Mouse (Mus musculus): ENCODE measurements at regions not wholly inside any gene's neighbourhood (a gene's known extent, or its start where the extent isn't known, plus 50 kb on each side); places are given as distances from the start of the nearest gene placed in this dataset.
A peak's percentile ranks its signal among the peaks of the same experiment; 100 is the strongest.

- DNase-seq (ENCODE audit: low read depth, low spot score), result no peak
These were observed 200.2 kb downstream of the Adra2a start for GRCm38 (mm10) chr19:54244176-54244575.

GRCm38 (mm10) chr19:54248256-54248936 lies 204.4 kb downstream of the Adra2a start:
- DNase-seq (ENCODE audit: low read depth, low spot score), result peak; percentile 18

GRCm38 (mm10) chr19:54252145-54252664 lies 208.3 kb downstream of the Adra2a start:
- DNase-seq (ENCODE audit: low read depth, low spot score), result no peak

- DNase-seq (ENCODE audit: low read depth, low spot score), result no peak
These were observed 213.9 kb downstream of the Adra2a start for GRCm38 (mm10) chr19:54257889-54258288.

- DNase-seq (ENCODE audit: low read depth, low spot score), result no peak
These were observed 215.2 kb downstream of the Adra2a start for GRCm38 (mm10) chr19:54259175-54259574.

GRCm38 (mm10) chr19:54277368-54277767 lies 233.4 kb downstream of the Adra2a start:
- DNase-seq (ENCODE audit: low read depth, low spot score), result no peak

- peak; percentile 1 for DNase-seq (ENCODE audit: low read depth, low spot score)
These were observed 241.5 kb downstream of the Adra2a start for GRCm38 (mm10) chr19:54285481-54285880.

GRCm38 (mm10) chr19:54297663-54298388 lies 253.9 kb downstream of the Adra2a start:
- no peak for DNase-seq (ENCODE audit: low read depth, low spot score)

- DNase-seq (ENCODE audit: low read depth, low spot score), result peak; percentile 23
These were observed 267.3 kb downstream of the Adra2a start for GRCm38 (mm10) chr19:54311289-54311688.

- DNase-seq (ENCODE audit: low read depth, low spot score), result no peak
These were observed 267.8 kb downstream of the Adra2a start for GRCm38 (mm10) chr19:54311723-54312122.

- DNase-seq (ENCODE audit: low read depth, low spot score), result no peak
These were observed 279.3 kb downstream of the Adra2a start for GRCm38 (mm10) chr19:54323276-54323675.

- no peak for DNase-seq (ENCODE audit: low read depth, low spot score)
These were observed 281.0 kb downstream of the Adra2a start for GRCm38 (mm10) chr19:54324991-54325390.

GRCm38 (mm10) chr19:54332140-54332539 lies 288.2 kb downstream of the Adra2a start:
- DNase-seq (ENCODE audit: low read depth, low spot score), result no peak

- no peak for DNase-seq (ENCODE audit: low read depth, low spot score)
These were observed 296.9 kb downstream of the Adra2a start for GRCm38 (mm10) chr19:54340778-54341291.

- DNase-seq (ENCODE audit: low read depth, low spot score), result no peak
These were observed 315.8 kb downstream of the Adra2a start for GRCm38 (mm10) chr19:54359731-54360130.

GRCm38 (mm10) chr19:54360660-54361059 lies 316.7 kb downstream of the Adra2a start:
- DNase-seq (ENCODE audit: low read depth, low spot score), result no peak

GRCm38 (mm10) chr19:54385101-54385500 lies 341.1 kb downstream of the Adra2a start:
- DNase-seq (ENCODE audit: low read depth, low spot score), result no peak

GRCm38 (mm10) chr19:54391406-54391805 lies 347.5 kb downstream of the Adra2a start:
- peak; percentile 34 for DNase-seq (ENCODE audit: low read depth, low spot score)

GRCm38 (mm10) chr19:54399651-54400050 lies 355.7 kb downstream of the Adra2a start:
- DNase-seq (ENCODE audit: low read depth, low spot score), result no peak

- no peak for DNase-seq (ENCODE audit: low read depth, low spot score)
These were observed 364.0 kb downstream of the Adra2a start for GRCm38 (mm10) chr19:54407904-54408303.

GRCm38 (mm10) chr19:54429062-54429461 lies 385.1 kb downstream of the Adra2a start:
- peak; percentile 67 for DNase-seq (ENCODE audit: low read depth, low spot score)

GRCm38 (mm10) chr19:54440713-54441112 lies 396.8 kb downstream of the Adra2a start:
- DNase-seq (ENCODE audit: low read depth, low spot score), result no peak
